Mouse (Mus musculus) cerebellum, adult 9-10 months (tissue): ENCODE measurements at regions not wholly inside any gene's neighbourhood (a gene's known extent, or its start where the extent isn't known, plus 50 kb on each side); places are given as distances from the start of the nearest gene placed in this dataset.

Source experiments
- DNase-seq: peaks from one replicate; pipeline ENCODE4 v3.0.0; 2022

- DNase-seq: no peak
These were observed 357.2 kb downstream of the Prdm2 start for GRCm38 (mm10) chr4:142855635-142856034.

GRCm38 (mm10) chr4:142853924-142854323, 358.9 kb downstream of the Prdm2 start:
- DNase-seq: no peak

GRCm38 (mm10) chr4:142845066-142845696, 367.6 kb downstream of the Prdm2 start:
- DNase-seq: no peak

- DNase-seq: no peak
These were observed 373.3 kb downstream of the Prdm2 start for GRCm38 (mm10) chr4:142839540-142839939.

GRCm38 (mm10) chr4:142838363-142838964, 374.3 kb downstream of the Prdm2 start:
- DNase-seq: no peak

- DNase-seq: no peak
These were observed 375.2 kb downstream of the Prdm2 start for GRCm38 (mm10) chr4:142837636-142838035.

- DNase-seq: no peak
These were observed 383.1 kb downstream of the Prdm2 start for GRCm38 (mm10) chr4:142829711-142830110.

- no peak for DNase-seq
These were observed 383.8 kb downstream of the Prdm2 start for GRCm38 (mm10) chr4:142828969-142829368.

- DNase-seq: no peak
These were observed 386.4 kb downstream of the Prdm2 start for GRCm38 (mm10) chr4:142826250-142826893.

GRCm38 (mm10) chr4:142825786-142826185, 387.0 kb downstream of the Prdm2 start:
- DNase-seq: no peak

- DNase-seq: no peak
These were observed 394.4 kb downstream of the Prdm2 start for GRCm38 (mm10) chr4:142818440-142818839.

- DNase-seq: no peak
These were observed 395.8 kb downstream of the Prdm2 start for GRCm38 (mm10) chr4:142816986-142817385.

GRCm38 (mm10) chr4:142803819-142804218, 409.0 kb downstream of the Prdm2 start:
- no peak for DNase-seq

- DNase-seq: peak; percentile 32
These were observed 413.5 kb downstream of the Prdm2 start for GRCm38 (mm10) chr4:142799291-142799690.

GRCm38 (mm10) chr4:142798834-142799233, 414.0 kb downstream of the Prdm2 start:
- peak; percentile 33 for DNase-seq

GRCm38 (mm10) chr4:142792606-142792970, 420.2 kb downstream of the Prdm2 start:
- no peak for DNase-seq

- DNase-seq: peak; percentile 70
These were observed 420.8 kb downstream of the Prdm2 start for GRCm38 (mm10) chr4:142791823-142792605.

GRCm38 (mm10) chr4:142789048-142789447, 423.7 kb downstream of the Prdm2 start:
- no peak for DNase-seq

- DNase-seq: no peak
These were observed 427.4 kb downstream of the Prdm2 start for GRCm38 (mm10) chr4:142785386-142785785.

- DNase-seq: no peak
These were observed 435.9 kb downstream of the Prdm2 start for GRCm38 (mm10) chr4:142776711-142777411.

- DNase-seq: no peak
These were observed 437.8 kb downstream of the Prdm2 start for GRCm38 (mm10) chr4:142775023-142775422.

- DNase-seq: peak; percentile 91
These were observed 439.1 kb downstream of the Prdm2 start for GRCm38 (mm10) chr4:142773651-142774151.
